Mouse (Mus musculus) liver, embryonic 15.5 days (tissue): ENCODE data around the gene Gsdma. TPM values are rescaled to one million over a fixed set of nuclear protein-coding genes. Genes with fewer than 3 reads are reported as not detected.

Experiments
- polyA plus RNA-seq: library from polyadenylated mRNA; unstranded; fragments of >200 nt; fragmentation: Nextera tagmentation; extraction: Ambion mirVana; gene quantifications from 2 replicates; pipeline ENCODE4 v1.2.1, GENCODE M21; 2015

Gsdma gene
- polyA plus RNA-seq, 1 experiment from 2014 or later, result not detected

Other genes starting within 250 kb of the Gsdma start
- 57.2 TPM in 2 replicates for gene Mien1, start 225.4 kb upstream of the Gsdma start, polyA plus RNA-seq
- gene Grb7, start 218.0 kb upstream of the Gsdma start, polyA plus RNA-seq, result 25.5 and 32.0 TPM in 2 replicates
- gene Ikzf3, start 118.3 kb upstream of the Gsdma start, polyA plus RNA-seq, result 0.10 and 0.13 TPM in 2 replicates
- gene Zpbp2, start 113.3 kb upstream of the Gsdma start, polyA plus RNA-seq, result 0.62 and 0.79 TPM in 2 replicates
- gene Ormdl3, start 77.0 kb upstream of the Gsdma start, polyA plus RNA-seq, result 40.6 and 45.4 TPM in 2 replicates
- not detected in 2 replicates for gene Lrrc3c, start 66.1 kb upstream of the Gsdma start, polyA plus RNA-seq
- gene Gm12355, start 38.7 kb upstream of the Gsdma start, polyA plus RNA-seq, result 0.38 and 0.44 TPM in 2 replicates
- not detected in 2 replicates for gene Gsdma3, start 38.0 kb upstream of the Gsdma start, polyA plus RNA-seq
- gene Gsdma2, start 17.6 kb upstream of the Gsdma start, polyA plus RNA-seq, result not detected in 2 replicates
- gene Psmd3, start 18.2 kb downstream of the Gsdma start, polyA plus RNA-seq, result 102 and 109 TPM in 2 replicates
- not detected in 2 replicates for gene Csf3, start 36.9 kb downstream of the Gsdma start, polyA plus RNA-seq
- gene Med24, start 65.1 kb downstream of the Gsdma start, polyA plus RNA-seq, result 24.2 and 27.7 TPM in 2 replicates
- 7.2 and 7.6 TPM in 2 replicates for gene Thra, start 76.3 kb downstream of the Gsdma start, polyA plus RNA-seq
- 0.63 and 0.85 TPM in 2 replicates for gene Nr1d1, start 111.0 kb downstream of the Gsdma start, polyA plus RNA-seq
- gene Msl1, start 131.2 kb downstream of the Gsdma start, polyA plus RNA-seq, result 5.2 and 5.8 TPM in 2 replicates
- 14.4 and 16.2 TPM in 2 replicates for gene Casc3, start 140.6 kb downstream of the Gsdma start, polyA plus RNA-seq
- 0.24 and 0.28 TPM in 2 replicates for gene Rapgefl1, start 172.4 kb downstream of the Gsdma start, polyA plus RNA-seq
- gene Wipf2, start 199.3 kb downstream of the Gsdma start, polyA plus RNA-seq, result 1.2 and 1.3 TPM in 2 replicates
- 54.6 and 58.0 TPM in 2 replicates for gene Cdc6, start 243.4 kb downstream of the Gsdma start, polyA plus RNA-seq